Mouse (Mus musculus) central nervous system, embryonic 18 days (tissue): ENCODE results near the gene Sult1d1. TPM values are rescaled to one million over a fixed set of nuclear protein-coding genes. Genes with fewer than 3 reads are reported as not detected.

Experiments
- polyA plus RNA-seq: library from polyadenylated mRNA; depleted of rRNA; stranded (reverse); fragments of >200 nt; gene quantifications from 2 replicates; pipeline ENCODE4 v1.2.3, GENCODE M21; 2012; rRNA removed

Sult1d1 gene
- polyA plus RNA-seq: not detected in 2 replicates

DNA sequence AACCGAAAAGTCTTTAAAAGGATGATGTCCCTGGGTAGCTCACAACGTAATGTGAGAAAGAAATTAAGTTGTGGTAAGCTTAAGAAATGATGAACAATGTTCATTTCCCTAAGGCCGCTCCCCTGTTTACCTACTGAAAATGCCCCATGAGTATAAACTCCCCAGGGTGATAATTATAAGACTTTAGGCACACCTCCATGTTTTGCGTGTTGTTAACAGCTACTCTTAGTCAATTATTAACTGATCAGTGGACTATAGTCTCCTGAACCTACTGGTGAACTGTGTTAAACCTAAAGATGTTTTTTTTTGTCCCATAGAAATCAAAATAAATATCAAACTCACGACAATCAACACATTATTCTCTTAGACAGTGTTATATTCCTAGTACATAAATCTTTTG lies at the start of gene Sult1d1:
Gene Sult1d1, minus strand, starts transcription at position 183 of the 400 bp plus-strand sequence.

DNA sequence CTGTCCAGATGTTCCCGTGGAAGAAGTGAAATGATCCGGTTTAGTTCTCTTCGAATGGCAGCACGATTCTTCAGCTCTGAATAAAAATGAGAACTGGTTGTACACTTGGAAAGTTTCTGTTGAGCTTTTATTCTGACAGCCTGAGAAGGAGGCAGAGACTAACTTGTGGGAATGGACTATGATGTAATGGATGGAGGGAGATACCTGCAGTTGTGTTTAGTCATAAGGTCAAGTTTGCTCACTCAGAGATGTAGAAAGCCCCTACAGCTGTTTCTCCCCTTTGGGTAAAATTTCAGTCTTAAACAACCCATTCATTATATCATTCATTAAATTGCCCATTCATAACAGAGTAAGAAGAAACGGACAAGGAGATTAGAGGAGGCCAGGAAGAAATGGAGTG lies 22.7 kb upstream of the Sult1d1 start, which contains the start of gene Sult1e1:
Gene Sult1e1, minus strand, starts transcription at position 101 of the 400 bp plus-strand sequence.

DNA sequence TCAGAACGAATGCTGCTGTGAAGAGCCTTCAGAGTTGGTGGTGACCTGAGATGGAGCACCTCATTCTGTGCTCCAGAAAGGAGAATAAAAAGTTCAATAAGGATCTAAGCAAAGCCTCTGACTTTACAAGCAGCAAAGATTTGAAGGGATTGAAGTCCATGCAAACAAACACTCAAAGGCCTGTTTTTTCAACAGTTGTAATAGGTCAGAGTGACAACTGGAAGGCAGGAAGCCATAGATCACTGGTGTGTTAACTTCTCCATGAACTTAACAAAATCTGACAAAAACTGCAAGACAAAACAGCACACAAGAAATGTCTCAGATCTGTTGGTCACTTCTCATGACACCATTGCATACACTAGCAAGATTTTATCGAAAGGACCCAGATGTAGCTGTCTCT lies 30.7 kb downstream of the Sult1d1 start, which contains the start of gene Sult1b1:
Gene Sult1b1, minus strand, starts transcription at position 85 of the 400 bp plus-strand sequence.

Other genes with a start within 250 kb of the Sult1d1 start
- gene Ugt2a3, start 231.8 kb downstream of the Sult1d1 start, polyA plus RNA-seq: not detected in 2 replicates
- gene Ugt2b38, start 144.8 kb downstream of the Sult1d1 start, polyA plus RNA-seq: not detected in 2 replicates
- not detected in 2 replicates for gene Ugt2a2, start 86.8 kb downstream of the Sult1d1 start, polyA plus RNA-seq
- gene Gm43638, start 82.2 kb downstream of the Sult1d1 start, polyA plus RNA-seq: not detected in 2 replicates
- 0.05 and 0.18 TPM in 2 replicates for gene Ugt2a1, start 78.2 kb downstream of the Sult1d1 start, polyA plus RNA-seq
- not detected in 2 replicates for gene Sult1b1, start 30.8 kb downstream of the Sult1d1 start, polyA plus RNA-seq
- not detected in 2 replicates for gene Sult1e1, start 22.6 kb upstream of the Sult1d1 start, polyA plus RNA-seq
- gene Csn1s1, start 97.2 kb upstream of the Sult1d1 start, polyA plus RNA-seq: 0.08 and 0.10 TPM in 2 replicates
- gene Csn2, start 130.6 kb upstream of the Sult1d1 start, polyA plus RNA-seq: not detected in 2 replicates
- not detected in 2 replicates for gene Csn1s2a, start 205.5 kb upstream of the Sult1d1 start, polyA plus RNA-seq
- not detected in 2 replicates for gene Csn1s2b, start 239.1 kb upstream of the Sult1d1 start, polyA plus RNA-seq